Mouse (Mus musculus) liver, adult (tissue): ENCODE measurements at regions not wholly inside any gene's neighbourhood (a gene's known extent, or its start where the extent isn't known, plus 50 kb on each side); places are given as distances from the start of the nearest gene placed in this dataset.

Source experiments
- GATA4 ChIP-seq: IDR thresholded peaks from 2 replicates; pipeline ENCODE4 v1.6.1; 2014; ENCODE audit warnings: mild to moderate bottlenecking, low read length; ENCODE audit not compliant: insufficient replicate concordance

GRCm38 (mm10) chr14:62216995-62217394, 75.4 kb upstream of the Rnaseh2b start:
- no peak for TF ChIP-seq GATA4

- TF ChIP-seq GATA4 = no peak
These were observed 74.4 kb upstream of the Rnaseh2b start for GRCm38 (mm10) chr14:62217971-62218370.

GRCm38 (mm10) chr14:62218716-62219115, 73.7 kb upstream of the Rnaseh2b start:
- TF ChIP-seq GATA4 = no peak

- no peak for TF ChIP-seq GATA4
These were observed 71.6 kb upstream of the Rnaseh2b start for GRCm38 (mm10) chr14:62220770-62221169.
